Mouse (Mus musculus) limb, embryonic 14.5 days (tissue): ENCODE data around the gene Cfl1. TPM values are rescaled to one million over a fixed set of nuclear protein-coding genes. Genes with fewer than 3 reads are reported as not detected.

Source experiments
- ATAC-seq: fragments of 200-750 bp; cut with Nextera tagmentation; 2 replicates; pipeline ENCODE4 v1.8.0; 2017; ENCODE audit warnings: low read depth, moderate number of reproducible peaks, moderate TSS enrichment; ENCODE audit not compliant: low FRiP score
- DNase-seq: peaks from one replicate; pipeline ENCODE4 v3.0.0-alpha.2; 2015; ENCODE audit warnings: low spot score
- H3K27ac ChIP-seq: fragments of 300-500 bp; sonication (generic); replicated peaks from 2 replicates; pipeline ENCODE4 v1.5.1; 2014; ENCODE audit warnings: low read depth, mild to moderate bottlenecking, low read length, moderate library complexity, mixed read lengths
- H3K27me3 ChIP-seq: fragments of 300-500 bp; sonication (generic); 2 replicates; pipeline ENCODE4 v1.6.1; 2014; ENCODE audit warnings: low read length, mixed read lengths; ENCODE audit not compliant: control insufficient read depth, insufficient read depth
- H3K36me3 ChIP-seq: fragments of 300-500 bp; sonication (generic); 2 replicates; pipeline ENCODE4 v1.6.1; 2014; ENCODE audit warnings: mild to moderate bottlenecking, low read length, moderate library complexity, mixed read lengths; ENCODE audit not compliant: control insufficient read depth, insufficient read depth
- H3K4me1 ChIP-seq: fragments of 300-500 bp; sonication (generic); 2 replicates; pipeline ENCODE4 v1.6.1; 2014; ENCODE audit warnings: antibody characterized with exemption, low read length, mixed read lengths; ENCODE audit not compliant: control insufficient read depth, insufficient read depth
- H3K4me2 ChIP-seq: fragments of 300-500 bp; sonication (generic); replicated peaks from 2 replicates; pipeline ENCODE4 v1.6.1; 2014; ENCODE audit warnings: low read depth, mild to moderate bottlenecking, low read length, moderate library complexity; ENCODE audit not compliant: severe bottlenecking
- H3K4me3 ChIP-seq: fragments of 300-500 bp; sonication (generic); replicated peaks from 2 replicates; pipeline ENCODE4 v1.5.1; 2014; ENCODE audit warnings: low read length
- H3K9ac ChIP-seq: fragments of 300-500 bp; sonication (generic); 2 replicates; pipeline ENCODE4 v1.6.1; 2014; ENCODE audit warnings: mild to moderate bottlenecking, low read depth, low read length, moderate library complexity; ENCODE audit not compliant: severe bottlenecking
- H3K9me3 ChIP-seq: fragments of 300-500 bp; sonication (generic); 2 replicates; pipeline ENCODE4 v1.6.1; 2016; ENCODE audit warnings: low read length; ENCODE audit not compliant: control insufficient read depth
- POLR2A ChIP-seq: fragments of 200-500 bp; IDR thresholded peaks from 2 replicates; pipeline ENCODE4 v1.8.0; 2012; ENCODE audit warnings: inconsistent platforms, mild to moderate bottlenecking, moderate library complexity, borderline replicate concordance; ENCODE audit not compliant: insufficient read depth, insufficient read length; ENCODE audit errors: extremely low read depth
- WGBS: fragments of 180-500 bp; shearing (Covaris S2); extraction: QIAGEN DNeasy Blood & Tissue Kit; methylation state at CpG from one replicate; pipeline ENCODE4 v1.1.7; 2014; 5-methylcytosine and 5-hydroxymethylcytosine counted together
- polyA plus RNA-seq, 2 experiments: library from polyadenylated mRNA; depleted of rRNA in 1 of 2; stranded (reverse) in 1 of 2; unstranded in 1 of 2; fragments of >200 nt; fragmentation: Nextera tagmentation in 1 of 2; extraction: Ambion mirVana in 1 of 2; gene quantifications; 2 replicates each; pipeline versions ENCODE4 v1.2.1 to v1.2.3; 2012 to 2014

The Cfl1 gene
- polyA plus RNA-seq, 2 experiments: 913 to 2,572 TPM

DNA sequence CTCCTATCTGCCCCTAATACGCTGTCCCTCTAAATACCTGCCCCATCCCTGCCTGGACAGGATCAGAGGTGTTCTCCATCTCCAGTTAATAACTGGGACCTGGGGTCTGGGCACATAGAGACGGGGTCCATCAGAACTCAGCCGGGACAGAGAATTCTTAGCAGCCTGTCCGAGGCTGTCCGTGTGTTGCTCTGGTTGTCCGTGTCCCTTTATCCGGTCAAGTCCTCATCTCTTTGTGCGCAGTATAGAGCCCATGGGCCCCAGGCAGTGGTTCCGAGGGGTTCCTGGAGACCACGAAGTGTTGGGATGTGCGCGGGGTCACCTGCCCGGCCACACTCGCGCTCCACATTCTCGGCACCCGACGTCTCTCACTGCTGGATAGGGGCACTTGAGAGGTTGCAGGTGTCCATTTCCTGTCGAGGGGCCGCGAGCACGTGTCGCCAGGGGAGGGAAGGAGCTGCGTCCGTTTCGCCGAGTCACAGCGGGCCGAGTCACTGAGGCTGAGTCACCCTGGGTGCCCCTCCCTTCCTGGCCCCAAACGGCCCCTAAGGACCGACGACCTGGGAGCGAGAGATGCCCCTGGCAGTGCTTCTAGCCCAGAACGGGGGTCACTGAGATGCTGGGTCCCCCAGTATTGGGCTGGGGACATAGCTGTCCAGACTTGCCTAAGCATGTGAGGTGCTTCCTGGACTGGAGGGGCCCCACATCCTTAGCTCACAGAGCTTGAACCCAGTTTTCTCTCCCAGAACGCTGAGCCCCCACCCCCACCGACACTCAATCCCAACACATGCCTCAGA is 41.7 kb upstream of the Cfl1 start:
- Histone ChIP-seq H3K4me2 (peak overlapping the region; percentile 94), H3K9me3 (no peaks in the 10 kb centered on the region), H3K27me3 (peaks cover 40% of the 10 kb centered on the region), H3K36me3 (peaks cover under 1% of the 10 kb centered on the region; the same call in 1 of the 2 replicates), H3K4me1 (peaks cover 9% of the 10 kb centered on the region), H3K27ac (no peak overlapping the region), H3K9ac (0 out of 2 replicates have a peak overlapping the region, but pooled peaks have one; percentile 45), H3K4me3 (peak overlapping the region; percentile 51)
- no peak for ATAC-seq
- no peak for TF ChIP-seq POLR2A
- 6% methylated on average over 31 of the region's 36 CpGs for WGBS
- DNase-seq: no peak

DNA sequence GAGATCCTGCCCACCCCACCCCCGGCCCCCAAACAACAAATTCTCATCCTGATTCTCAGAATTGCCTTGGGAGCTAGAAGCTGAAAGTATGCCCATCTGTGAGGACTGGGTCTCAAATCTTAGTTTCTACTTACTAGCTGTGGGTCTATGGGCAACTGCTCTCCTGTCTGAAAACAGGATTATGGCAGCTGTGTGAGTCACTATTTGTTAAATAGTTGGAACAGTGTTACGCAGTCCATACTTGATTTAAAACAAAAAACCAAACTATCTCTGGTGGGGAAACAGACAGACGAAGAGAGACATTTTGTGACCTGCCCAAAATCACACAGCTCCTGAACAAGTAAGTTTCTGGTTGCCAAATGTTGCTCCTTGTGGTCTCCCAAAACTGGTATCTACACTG is 40.6 kb upstream of the Cfl1 start:
- no peak for TF ChIP-seq POLR2A
- no peak for DNase-seq
- Histone ChIP-seq H3K4me3 (no peak overlapping the region), H3K36me3 (peaks cover 10% of the 10 kb centered on the region), H3K9ac (no peak overlapping the region), H3K4me2 (no peak overlapping the region), H3K9me3 (no peaks in the 10 kb centered on the region), H3K27me3 (peaks cover 40% of the 10 kb centered on the region), H3K4me1 (peaks cover 9% of the 10 kb centered on the region), H3K27ac (no peak overlapping the region)
- WGBS: 85% methylated on average over 3 of the region's 3 CpGs
- no peak for ATAC-seq

DNA sequence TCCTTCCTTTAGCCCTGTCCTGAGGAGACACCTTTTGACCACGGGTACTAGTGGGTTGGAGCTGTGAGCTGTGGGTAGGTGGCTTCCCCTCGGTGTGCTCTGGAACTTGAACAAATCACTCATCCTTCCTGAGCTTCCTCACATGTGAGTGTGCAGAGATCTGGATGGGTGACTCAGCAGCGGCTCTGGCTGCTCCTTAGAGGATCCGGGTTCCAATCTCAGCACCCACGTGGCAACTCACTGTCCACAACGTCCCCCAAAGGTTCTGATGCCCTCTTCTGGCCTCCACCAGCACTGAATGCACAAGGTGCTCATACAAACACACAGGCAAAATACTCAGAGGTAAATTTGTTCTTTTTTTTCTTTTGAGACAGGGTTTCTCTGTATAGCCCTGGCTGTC is 38.5 kb upstream of the Cfl1 start:
- no peak for ATAC-seq
- DNase-seq: no peak
- Histone ChIP-seq H3K4me2 (no peak overlapping the region), H3K4me1 (peaks cover 18% of the 10 kb centered on the region), H3K9me3 (no peaks in the 10 kb centered on the region), H3K27ac (no peak overlapping the region), H3K27me3 (peaks cover 30% of the 10 kb centered on the region), H3K9ac (no peak overlapping the region), H3K4me3 (no peak overlapping the region), H3K36me3 (peaks cover 10% of the 10 kb centered on the region)
- TF ChIP-seq POLR2A: no peak
- 84% methylated on average over 6 of the region's 6 CpGs for WGBS

DNA sequence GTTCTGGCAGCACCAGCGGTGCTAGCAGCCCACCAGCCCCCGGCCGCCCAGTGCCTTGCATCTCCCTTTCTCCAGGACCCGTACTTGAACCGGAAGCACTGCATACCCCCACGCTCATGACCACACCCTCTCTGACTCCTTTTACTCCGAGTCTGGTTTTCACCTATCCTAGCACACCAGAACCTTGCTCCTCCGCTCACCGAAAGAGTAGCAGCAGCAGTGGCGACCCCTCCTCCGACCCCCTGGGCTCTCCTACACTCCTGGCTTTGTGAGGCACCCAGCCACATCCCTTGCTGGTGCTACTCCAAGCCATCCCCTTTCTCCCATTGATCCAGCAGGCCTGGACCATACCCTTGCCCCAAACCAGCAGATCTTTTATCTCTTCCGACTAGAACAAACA is 35.2 kb upstream of the Cfl1 start:
- no peaks in the 10 kb centered on the region for H3K9me3 ChIP-seq
- peaks cover 17% of the 10 kb centered on the region for H3K4me1 ChIP-seq
- no peaks in the 10 kb centered on the region for H3K27me3 ChIP-seq
- no peak for TF ChIP-seq POLR2A
- 0 out of 2 replicates have a peak overlapping the region, but pooled peaks have one; percentile 12 for H3K9ac ChIP-seq
- peaks cover 10% of the 10 kb centered on the region for H3K36me3 ChIP-seq
- ATAC-seq (no peak), DNase-seq (no peak)
- H3K4me3 ChIP-seq: 0 out of 2 replicates have a peak overlapping the region, but pooled peaks have one; percentile 62
- peak overlapping the region; percentile 98; the same call in 1 of the 2 replicates for H3K4me2 ChIP-seq
- no peak overlapping the region for H3K27ac ChIP-seq
- 83% methylated on average over 12 of the region's 12 CpGs for WGBS

DNA sequence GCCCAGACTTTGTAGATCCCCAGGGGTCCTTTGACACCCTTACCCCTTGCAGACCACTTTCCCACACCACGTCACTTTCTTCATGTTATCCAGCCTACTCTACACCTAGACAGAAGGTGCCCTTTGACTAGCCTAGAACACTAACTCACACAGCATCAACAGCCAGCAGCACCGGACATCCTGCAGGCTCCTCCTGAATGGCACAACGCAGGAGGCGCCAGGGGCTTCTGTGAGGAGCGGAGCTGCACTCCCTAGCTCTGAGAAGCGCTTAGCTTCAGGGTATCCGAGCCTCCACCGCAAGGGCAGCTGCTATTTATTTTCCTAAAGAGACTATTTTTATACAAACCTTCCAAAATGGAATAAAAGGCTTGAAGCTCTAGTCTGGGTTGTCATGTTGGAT is 34.7 kb upstream of the Cfl1 start:
- Histone ChIP-seq H3K4me2 (peak overlapping the region; percentile 98), H3K36me3 (peaks cover 10% of the 10 kb centered on the region), H3K9ac (no peak overlapping the region), H3K27ac (no peak overlapping the region), H3K4me3 (peak overlapping the region; percentile 62), H3K4me1 (peaks cover 19% of the 10 kb centered on the region), H3K9me3 (no peaks in the 10 kb centered on the region), H3K27me3 (no peaks in the 10 kb centered on the region)
- DNase-seq (no peak), ATAC-seq (no peak)
- TF ChIP-seq POLR2A: no peak
- 72% methylated on average over 8 of the region's 8 CpGs for WGBS
